In the genomic region with DNA sequence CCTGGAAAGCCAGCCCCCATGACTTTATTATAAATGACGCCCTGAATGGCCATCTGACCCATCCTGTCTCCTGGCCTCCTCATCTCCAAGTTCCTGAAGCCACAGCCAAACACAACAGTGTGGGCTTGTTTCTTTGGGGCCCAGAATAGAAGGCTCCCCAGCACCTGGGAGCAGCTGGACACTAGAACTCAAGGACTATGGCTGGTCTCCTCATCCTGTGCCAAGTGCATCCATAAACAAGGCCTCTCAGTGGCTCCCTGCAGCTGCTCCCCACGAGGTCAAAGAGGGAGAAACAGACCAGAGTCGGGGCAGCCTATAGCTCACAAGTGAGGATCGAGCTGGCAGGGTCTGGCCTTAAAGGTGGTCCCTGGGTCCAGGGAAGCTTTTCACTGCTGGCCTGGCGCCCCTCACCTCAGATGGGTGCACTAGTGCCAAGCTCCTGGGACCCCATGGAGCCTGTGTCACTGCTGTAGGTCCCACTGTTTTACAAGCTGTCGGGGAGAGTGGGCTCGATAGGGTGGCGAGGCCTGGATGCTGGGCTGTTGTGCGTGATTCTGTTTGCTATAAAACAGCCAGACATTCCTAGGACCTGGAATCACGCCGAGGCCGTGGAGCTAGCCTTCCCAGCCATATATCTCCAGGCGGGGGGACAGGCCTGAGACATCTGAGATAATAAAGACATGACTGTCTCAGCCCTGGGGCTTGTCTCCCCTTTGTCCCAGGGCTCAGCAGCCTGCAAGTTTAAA, we compare ENCODE assay signal across 9 mouse cellular contexts. TPM values are rescaled to one million over a fixed set of nuclear protein-coding genes. Genes with fewer than 3 reads are reported as not detected.
DNase-seq lines count a peak whose midpoint lies in the region; ATAC-seq lines count a peak whose summit lies in the region.
"Had no signal": no experiment of that assay in that cellular context is flagged by ENCODE, and none has a peak within 500 bp of the region (broad histone marks: within the 10 kb centered on the region; RNA-seq: fewer than 3 reads in every experiment).

No protein-coding gene starts in this region.

- no peaks in the 10 kb centered on the region for H3K27me3 ChIP-seq in intestine, embryonic 16.5 days (replicated peaks; ENCODE audit: control insufficient read depth, insufficient read depth, low read length)
- no peaks in the 10 kb centered on the region for H3K27me3 ChIP-seq in neural tube, embryonic 13.5 days

- H3K9ac ChIP-seq in intestine, embryonic 16.5 days (ENCODE audit: low read depth, low read length), result no peak overlapping the region
- H3K9ac ChIP-seq in neural tube, embryonic 13.5 days, result peak overlapping the region; percentile 31
- H3K9ac ChIP-seq: liver, embryonic 14.5 days had no signal

- no peak overlapping the region for H3K4me3 ChIP-seq in intestine, embryonic 16.5 days (ENCODE audit: low read length)
- H3K4me3 ChIP-seq in neural tube, embryonic 13.5 days, result no peak overlapping the region

- WGBS in intestine, embryonic 16.5 days, result 46% methylated on average over 13 of the region's 13 CpGs
- WGBS in neural tube, embryonic 13.5 days, result 20% methylated on average over 13 of the region's 13 CpGs

- H3K4me2 ChIP-seq in intestine, embryonic 16.5 days (ENCODE audit: low read depth, low read length), result no peak overlapping the region
- no peak overlapping the region for H3K4me2 ChIP-seq in neural tube, embryonic 13.5 days

- no peaks in the 10 kb centered on the region for H3K9me3 ChIP-seq in intestine, embryonic 16.5 days (ENCODE audit: control insufficient read depth, low read length)
- no peaks in the 10 kb centered on the region for H3K9me3 ChIP-seq in neural tube, embryonic 13.5 days

- intact Hi-C loops in left cerebral cortex, postnatal 4 days (cut with DNase I), result loop anchor here (10.0 kb wide), 1 partner anchor 411 kb away; the partner anchor contains the start of genes C1qa and C1qc

- no peaks in the 10 kb centered on the region for H3K36me3 ChIP-seq in intestine, embryonic 16.5 days (ENCODE audit: control insufficient read depth, insufficient read depth, low read length)
- no peaks in the 10 kb centered on the region for H3K36me3 ChIP-seq in neural tube, embryonic 13.5 days

- peak overlapping the region; percentile 59 for H3K27ac ChIP-seq in intestine, embryonic 16.5 days (ENCODE audit: low read length)
- peak overlapping the region; percentile 88 for H3K27ac ChIP-seq in neural tube, embryonic 13.5 days (replicated peaks)
- H3K27ac ChIP-seq: liver, embryonic 14.5 days had no signal

- peak; percentile 52 for ATAC-seq in intestine, embryonic 16.5 days
- peak; percentile 66; the same call in 1 of the 2 replicates for ATAC-seq in neural tube, embryonic 13.5 days (ENCODE audit: low read depth)
- no peak for ATAC-seq in frontal cortex, adult (ENCODE audit: low TSS enrichment)

- peak; percentile 52 to 55 for DNase-seq in cerebellum, postnatal 10 days
- DNase-seq in cerebellum, postnatal 4 days (ENCODE audit: low spot score in 2 of 2), result no peak
- DNase-seq in left cerebral cortex, postnatal 4 days, result peak; percentile 29
- no peak for DNase-seq in left cerebral cortex, adult 8-10 months (ENCODE audit: low spot score in 2 of 2)
- DNase-seq in right cerebral cortex, postnatal 14 days, result no peak

- peaks cover 18% of the 10 kb centered on the region for H3K4me1 ChIP-seq in intestine, embryonic 16.5 days (ENCODE audit: control insufficient read depth, insufficient read depth, low read length)
- peaks cover 45% of the 10 kb centered on the region for H3K4me1 ChIP-seq in neural tube, embryonic 13.5 days (replicated peaks)

RNA-seq across cellular contexts. Expression of gene Wnt4, which starts 28.7 kb away (rescaled TPM):
- 1 to 10 TPM; 7.5 to 7.7 TPM for total RNA-seq in left cerebral cortex, postnatal 4 days (2021)
- total RNA-seq in left cerebral cortex, adult 8-10 months (2022), result 1 to 10 TPM; 8.9 to 9.9 (median 9.5) TPM
- 1.0 TPM in 2 replicates for polyA plus RNA-seq in intestine, embryonic 16.5 days (2015; fragmentation: Nextera tagmentation; extraction: Ambion mirVana)
- 4.1 and 4.9 TPM in 2 replicates for polyA plus RNA-seq in neural tube, embryonic 13.5 days (2015; fragmentation: Nextera tagmentation; extraction: Ambion mirVana)

RNA-seq across cellular contexts. Expression of gene Cdc42, which starts 51.5 kb away (rescaled TPM):
- total RNA-seq in left cerebral cortex, postnatal 4 days (2021), result 100 to 1,000 TPM; 568 to 579 TPM
- 100 to 1,000 TPM; 310 to 362 (median 328) TPM for total RNA-seq in left cerebral cortex, adult 8-10 months (2022)
- 671 and 691 TPM in 2 replicates for polyA plus RNA-seq in intestine, embryonic 16.5 days (2015; fragmentation: Nextera tagmentation; extraction: Ambion mirVana)
- 869 and 879 TPM in 2 replicates for polyA plus RNA-seq in neural tube, embryonic 13.5 days (2015; fragmentation: Nextera tagmentation; extraction: Ambion mirVana)

Comparison
In these comparisons a context has a peak if more than half of its experiments do, and no peak if none do; other contexts are left out.
1. DNase-seq: peak in cerebellum, postnatal 10 days (2 of 2) and left cerebral cortex, postnatal 4 days (single experiment); none in cerebellum, postnatal 4 days (0 of 2), left cerebral cortex, adult 8-10 months (0 of 2) and right cerebral cortex, postnatal 14 days (single experiment).